Mouse (Mus musculus): ENCODE measurements around the gene 1700015G11Rik. TPM values are rescaled to one million over a fixed set of nuclear protein-coding genes. Genes with fewer than 3 reads are reported as not detected.

The 1700015G11Rik gene
- total RNA-seq, 4 experiments from 2014 or later = not detected

- no peak for DNase-seq (ENCODE audit: low spot score)
Measured at GRCm38 (mm10) chr7:51969379-51969778, 46.1 kb downstream of the 1700015G11Rik start.

GRCm38 (mm10) chr7:51967581-51967980 is 47.9 kb downstream of the 1700015G11Rik start:
- no peak for DNase-seq (ENCODE audit: low spot score)

GRCm38 (mm10) chr7:51964681-51965080 is 50.8 kb downstream of the 1700015G11Rik start:
- DNase-seq (ENCODE audit: low spot score) = no peak

GRCm38 (mm10) chr7:51962219-51962952 is 53.1 kb downstream of the 1700015G11Rik start:
- no peak for DNase-seq (ENCODE audit: low spot score)

Other genes with a start within 250 kb of the 1700015G11Rik start
- gene Gas2, start 153.7 kb downstream of the 1700015G11Rik start, total RNA-seq (2022) = 1 to 10 TPM; 3.2 to 4.7 (median 4.4) TPM
- 1 to 10 TPM; 1.1 to 2.3 (median 1.9) TPM for gene Fancf, start 153.5 kb downstream of the 1700015G11Rik start, total RNA-seq (2022)
- 10 to 100 TPM; 25.0 to 32.3 (median 28.9) TPM for gene Svip, start 9.7 kb downstream of the 1700015G11Rik start, total RNA-seq (2022)